Mouse (Mus musculus) liver, embryonic 14.5 days (tissue): ENCODE data around the gene Nrg3. TPM values are rescaled to one million over a fixed set of nuclear protein-coding genes. Genes with fewer than 3 reads are reported as not detected.

Experiments
- ATAC-seq: fragments of 200-750 bp; cut with Nextera tagmentation; 2 replicates; pipeline ENCODE4 v1.8.0; 2017; ENCODE audit warnings: moderate number of reproducible peaks, mild to moderate bottlenecking, moderate library complexity; ENCODE audit not compliant: insufficient read depth
- DNase-seq, 3 experiments: peaks; one replicate each; pipeline ENCODE4 v3.0.0-alpha.2; 2012 to 2013; ENCODE audit warnings: low read depth in 3 of 3, low spot score in 3 of 3
- H3K27ac ChIP-seq: fragments of 300-500 bp; sonication (generic); 2 replicates; pipeline ENCODE4 v1.5.1; 2014; ENCODE audit warnings: moderate library complexity, mild to moderate bottlenecking, control low read depth, inconsistent platforms
- H3K27me3 ChIP-seq: fragments of 300-500 bp; sonication (generic); 2 replicates; pipeline ENCODE4 v1.6.1; 2014; ENCODE audit warnings: mild to moderate bottlenecking, low read length, moderate library complexity; ENCODE audit not compliant: control insufficient read depth, insufficient read depth
- H3K36me3 ChIP-seq: fragments of 300-500 bp; sonication (generic); replicated peaks from 2 replicates; pipeline ENCODE4 v1.6.1; 2014; ENCODE audit warnings: low read depth; ENCODE audit not compliant: control insufficient read depth, insufficient read depth
- H3K4me1 ChIP-seq, 2 experiments: fragments of 200-500 bp in 1 of 2; fragments of 300-500 bp in 1 of 2; sonication (generic) in 1 of 2; replicated peaks; 2 replicates each; pipeline ENCODE4 v1.6.1; 2012 to 2014; ENCODE audit warnings: antibody characterized with exemption in 1 of 2, inconsistent platforms in 1 of 2, low read length in 1 of 2; ENCODE audit not compliant: control insufficient read depth in 2 of 2, insufficient read depth in 2 of 2
- H3K4me2 ChIP-seq: fragments of 300-500 bp; sonication (generic); 2 replicates; pipeline ENCODE4 v1.6.1; 2014; ENCODE audit warnings: low read depth, mild to moderate bottlenecking, control low read depth, moderate library complexity
- H3K4me3 ChIP-seq, 2 experiments: fragments of 200-500 bp in 1 of 2; fragments of 300-500 bp in 1 of 2; sonication (generic) in 1 of 2; 2 replicates each; pipeline ENCODE4 v1.5.1; 2012 to 2014; ENCODE audit warnings: low read depth in 2 of 2, low read length in 2 of 2, mild to moderate bottlenecking in 2 of 2, control low read depth in 1 of 2, inconsistent platforms in 1 of 2, moderate library complexity in 1 of 2; ENCODE audit not compliant: insufficient read depth in 1 of 2
- H3K9ac ChIP-seq: fragments of 300-500 bp; sonication (generic); replicated peaks from 2 replicates; pipeline ENCODE4 v1.6.1; 2014; ENCODE audit warnings: mild to moderate bottlenecking, control low read depth, moderate library complexity
- H3K9me3 ChIP-seq: fragments of 300-500 bp; sonication (generic); 2 replicates; pipeline ENCODE4 v1.6.1; 2016; ENCODE audit warnings: low read length, mixed read lengths; ENCODE audit not compliant: control insufficient read depth
- CTCF ChIP-seq: IDR thresholded peaks from 2 replicates; pipeline ENCODE4 v1.5.1; 2016; ENCODE audit warnings: antibody characterized with exemption, low read depth, control low read depth
- EP300 ChIP-seq: IDR thresholded peaks from 2 replicates; pipeline ENCODE4 v1.6.1; 2016; ENCODE audit warnings: antibody characterized with exemption, low read depth
- WGBS: fragments of 180-500 bp; shearing (Covaris S2); extraction: QIAGEN DNeasy Blood & Tissue Kit; methylation state at CpG from one replicate; pipeline ENCODE4 v1.1.7; 2014; ENCODE audit not compliant: insufficient replicate concordance; 5-methylcytosine and 5-hydroxymethylcytosine counted together
- polyA plus RNA-seq, 2 experiments: library from polyadenylated mRNA; depleted of rRNA in 1 of 2; stranded (reverse) in 1 of 2; unstranded in 1 of 2; fragments of >200 nt; fragmentation: Nextera tagmentation in 1 of 2; extraction: Ambion mirVana in 1 of 2; gene quantifications; 2 replicates each; pipeline versions ENCODE4 v1.2.1 to v1.2.3; 2012 to 2014

Gene Nrg3
- polyA plus RNA-seq, 2 experiments: not detected

- DNase-seq: no peak
- TF ChIP-seq CTCF (no peak), EP300 (no peak)
- H3K4me3 ChIP-seq: no peak overlapping the region
- H3K36me3 ChIP-seq: no peaks in the 10 kb centered on the region
- no peak for ATAC-seq
- H3K4me1 ChIP-seq: no peaks in the 10 kb centered on the region
- H3K4me2 ChIP-seq: no peak overlapping the region
- no peak overlapping the region for H3K9ac ChIP-seq
- H3K9me3 ChIP-seq: no peaks in the 10 kb centered on the region
- H3K27ac ChIP-seq: no peak overlapping the region
- no peaks in the 10 kb centered on the region for H3K27me3 ChIP-seq
- WGBS: 48% methylated on average over 1 of the region's 1 CpGs
Observed at GRCm38 (mm10) chr14:38824891-38825290, 648.0 kb downstream of the Nrg3 start.

- Histone ChIP-seq H3K27ac (no peak overlapping the region), H3K36me3 (no peaks in the 10 kb centered on the region), H3K27me3 (no peaks in the 10 kb centered on the region), H3K4me1 (no peaks in the 10 kb centered on the region), H3K9ac (no peak overlapping the region), H3K4me3 (no peak overlapping the region), H3K9me3 (no peaks in the 10 kb centered on the region), H3K4me2 (no peak overlapping the region)
- WGBS: 51% methylated on average over 3 of the region's 3 CpGs
- no peak for DNase-seq
- no peak for ATAC-seq
- TF ChIP-seq EP300 (no peak), CTCF (no peak)
Observed at GRCm38 (mm10) chr14:38797027-38797426, 675.9 kb downstream of the Nrg3 start.

GRCm38 (mm10) chr14:38775291-38776116, 697.4 kb downstream of the Nrg3 start:
- WGBS: 57% methylated on average over 5 of the region's 5 CpGs
- ATAC-seq (no peak), DNase-seq (no peak)
- H3K9me3 ChIP-seq: no peaks in the 10 kb centered on the region
- no peaks in the 10 kb centered on the region for H3K4me1 ChIP-seq
- H3K9ac ChIP-seq: no peak overlapping the region
- TF ChIP-seq CTCF (no peak), EP300 (no peak)
- no peak overlapping the region for H3K4me3 ChIP-seq
- H3K27me3 ChIP-seq: no peaks in the 10 kb centered on the region
- H3K4me2 ChIP-seq: no peak overlapping the region
- H3K27ac ChIP-seq: no peak overlapping the region
- H3K36me3 ChIP-seq: no peaks in the 10 kb centered on the region

- Histone ChIP-seq H3K9ac (no peak overlapping the region), H3K27me3 (no peaks in the 10 kb centered on the region), H3K4me1 (no peaks in the 10 kb centered on the region), H3K4me2 (no peak overlapping the region), H3K9me3 (no peaks in the 10 kb centered on the region), H3K4me3 (no peak overlapping the region), H3K36me3 (no peaks in the 10 kb centered on the region), H3K27ac (no peak overlapping the region)
- no peak for ATAC-seq
- 35% methylated on average over 1 of the region's 1 CpGs for WGBS
- DNase-seq: no peak
- TF ChIP-seq CTCF (no peak), EP300 (no peak)
Observed at GRCm38 (mm10) chr14:38774811-38775210, 698.1 kb downstream of the Nrg3 start.

GRCm38 (mm10) chr14:38730465-38730864, 742.4 kb downstream of the Nrg3 start:
- Histone ChIP-seq H3K27me3 (no peaks in the 10 kb centered on the region), H3K4me2 (no peak overlapping the region), H3K4me3 (no peak overlapping the region), H3K36me3 (no peaks in the 10 kb centered on the region), H3K27ac (no peak overlapping the region), H3K9me3 (no peaks in the 10 kb centered on the region), H3K4me1 (no peaks in the 10 kb centered on the region), H3K9ac (no peak overlapping the region)
- no peak for DNase-seq
- TF ChIP-seq EP300: no peak
- TF ChIP-seq CTCF: no peak
- ATAC-seq: no peak
